Mouse (Mus musculus): ENCODE data around the gene Enpp7. TPM values are rescaled to one million over a fixed set of nuclear protein-coding genes. Genes with fewer than 3 reads are reported as not detected.

Enpp7 gene
- total RNA-seq, 1 experiment: not detected

DNA sequence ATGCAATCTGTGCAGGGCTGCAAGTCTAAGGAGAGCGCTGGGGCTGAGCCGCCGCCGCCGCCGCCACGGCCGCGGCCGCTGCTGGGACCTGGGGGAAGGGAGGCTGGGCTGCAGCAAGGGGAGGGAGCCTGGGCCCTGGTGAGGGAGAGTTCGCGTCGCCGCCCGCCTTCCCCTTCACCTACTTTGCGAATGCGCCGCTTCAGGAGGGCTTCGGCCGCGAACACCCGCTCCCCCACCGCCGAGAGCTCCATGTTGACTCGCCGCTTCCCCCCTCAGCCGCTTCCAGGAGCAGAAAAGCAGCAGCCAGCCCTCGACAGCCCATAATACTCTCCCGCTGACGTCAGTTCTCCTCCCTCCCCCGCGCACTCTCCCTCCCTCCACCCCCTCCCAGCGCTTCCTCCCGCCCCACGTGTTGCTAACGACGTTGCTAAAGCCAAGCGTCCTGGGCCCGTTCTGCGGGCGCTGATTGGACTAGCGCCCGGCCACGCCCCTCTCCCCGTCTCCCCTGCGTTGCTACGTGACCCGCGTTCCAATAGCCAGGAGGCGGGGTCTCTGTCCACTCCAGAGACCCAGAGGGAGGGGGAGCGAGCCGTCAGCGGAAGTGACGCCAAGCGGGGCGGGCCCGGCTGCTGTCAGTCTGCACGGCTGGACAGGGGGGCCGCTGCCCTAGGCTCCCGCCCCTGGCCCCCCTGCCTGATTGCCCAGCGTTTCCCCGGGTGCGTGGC is 52.8 kb downstream of the Enpp7 start, which contains the start of gene Cbx8:
Cbx8 (minus strand) TSS at position 370 of the 725 bp plus-strand sequence.
- 0 out of 2 replicates have a peak, but pooled peaks have one; percentile 63 for TF ChIP-seq HCFC1 (IDR thresholded peaks at IDR 0.05; ENCODE audit: borderline replicate concordance, insufficient read depth, low read length)
- no peak for TF ChIP-seq CHD2 (IDR thresholded peaks at IDR 0.05; ENCODE audit: low read depth, low read length)
- TF ChIP-seq MAFK (IDR thresholded peaks at IDR 0.05; ENCODE audit: insufficient read depth, low read depth, low read length): no peak
- no peak for TF ChIP-seq ZNF384 (IDR thresholded peaks at IDR 0.05; ENCODE audit: low read depth, low read length)
- TF ChIP-seq ZC3H11A (IDR thresholded peaks at IDR 0.05; ENCODE audit: borderline replicate concordance, low read depth, low read length): no peak
- H3K4me1 ChIP-seq (ENCODE audit: control insufficient read depth in 2 of 2, insufficient read depth in 2 of 2, low read length in 2 of 2, poor library complexity in 1 of 2): peaks cover 0 to 8% of the 10 kb centered on the region in 2 experiments; a peak in 1 of 4 replicates

GRCm38 (mm10) chr11:119041325-119041716 is 53.3 kb downstream of the Enpp7 start:
- Histone ChIP-seq H3K4me3 (ENCODE audit: insufficient read depth in 1 of 2, low read depth in 1 of 2, low read length in 2 of 2, poor library complexity in 1 of 2, severe bottlenecking in 1 of 2) (peak overlapping the region; percentile 68 to 76), H3K27ac (ENCODE audit: insufficient read depth, low read depth, low read length, poor library complexity, severe bottlenecking) (no peak overlapping the region), H3K4me1 (ENCODE audit: control insufficient read depth in 2 of 2, insufficient read depth in 2 of 2, low read length in 2 of 2, poor library complexity in 1 of 2) (peaks cover 0 to 8% of the 10 kb centered on the region in 2 experiments; a peak in 1 of 4 replicates), H3K9ac (ENCODE audit: insufficient read depth, low read depth, low read length, poor library complexity, severe bottlenecking) (peak overlapping the region; percentile 45), H3K36me3 (ENCODE audit: control insufficient read depth, insufficient read depth, low read length, poor library complexity, severe bottlenecking) (no peaks in the 10 kb centered on the region), H3K9me3 (ENCODE audit: control insufficient read depth, insufficient read depth, low read depth, low read length) (no peaks in the 10 kb centered on the region)
- in situ Hi-C loops (cut with MboI; ENCODE audit: low sequenced_read_pairs in 2 of 2, unreplicated experiment in 2 of 2): loop anchor here in 1 of 2 experiments (10.0 kb wide), 1 partner anchor 503 kb away; the partner anchor contains the start of gene Nptx1
- TF ChIP-seq ZC3H11A (IDR thresholded peaks at IDR 0.05; ENCODE audit: borderline replicate concordance, low read depth, low read length) (no peak), CHD2 (IDR thresholded peaks at IDR 0.05; ENCODE audit: low read depth, low read length) (no peak), ZNF384 (IDR thresholded peaks at IDR 0.05; ENCODE audit: low read depth, low read length) (no peak), MAFK (IDR thresholded peaks at IDR 0.05; ENCODE audit: insufficient read depth, low read depth, low read length) (no peak), HCFC1 (IDR thresholded peaks at IDR 0.05; ENCODE audit: borderline replicate concordance, insufficient read depth, low read length) (no peak)
- no peak for DNase-seq (ENCODE audit: low read depth, low spot score)

More for the DNA sequence above, 52.8 kb downstream of the Enpp7 start, which contains the start of gene Cbx8:
- H3K9ac ChIP-seq (ENCODE audit: insufficient read depth, low read depth, low read length, poor library complexity, severe bottlenecking): peak within 1 kb of the TSS; percentile 56
- H3K9me3 ChIP-seq (ENCODE audit: control insufficient read depth, insufficient read depth, low read depth, low read length): no peaks in the 10 kb centered on the region
- peak within 1 kb of the TSS; percentile 76 to 81 for H3K4me3 ChIP-seq (ENCODE audit: insufficient read depth in 1 of 2, low read depth in 1 of 2, low read length in 2 of 2, poor library complexity in 1 of 2, severe bottlenecking in 1 of 2)
- in situ Hi-C loops (cut with MboI; ENCODE audit: low sequenced_read_pairs in 2 of 2, unreplicated experiment in 2 of 2): loop anchor here in 1 of 2 experiments (10.0 kb wide), 1 partner anchor 504 kb away; the partner anchor contains the start of gene Nptx1
- peak; percentile 98 for DNase-seq (ENCODE audit: low read depth, low spot score)
- no peak within 1 kb of the TSS for H3K27ac ChIP-seq (ENCODE audit: insufficient read depth, low read depth, low read length, poor library complexity, severe bottlenecking)
- no peaks in the 10 kb centered on the region for H3K36me3 ChIP-seq (ENCODE audit: control insufficient read depth, insufficient read depth, low read length, poor library complexity, severe bottlenecking)

DNA sequence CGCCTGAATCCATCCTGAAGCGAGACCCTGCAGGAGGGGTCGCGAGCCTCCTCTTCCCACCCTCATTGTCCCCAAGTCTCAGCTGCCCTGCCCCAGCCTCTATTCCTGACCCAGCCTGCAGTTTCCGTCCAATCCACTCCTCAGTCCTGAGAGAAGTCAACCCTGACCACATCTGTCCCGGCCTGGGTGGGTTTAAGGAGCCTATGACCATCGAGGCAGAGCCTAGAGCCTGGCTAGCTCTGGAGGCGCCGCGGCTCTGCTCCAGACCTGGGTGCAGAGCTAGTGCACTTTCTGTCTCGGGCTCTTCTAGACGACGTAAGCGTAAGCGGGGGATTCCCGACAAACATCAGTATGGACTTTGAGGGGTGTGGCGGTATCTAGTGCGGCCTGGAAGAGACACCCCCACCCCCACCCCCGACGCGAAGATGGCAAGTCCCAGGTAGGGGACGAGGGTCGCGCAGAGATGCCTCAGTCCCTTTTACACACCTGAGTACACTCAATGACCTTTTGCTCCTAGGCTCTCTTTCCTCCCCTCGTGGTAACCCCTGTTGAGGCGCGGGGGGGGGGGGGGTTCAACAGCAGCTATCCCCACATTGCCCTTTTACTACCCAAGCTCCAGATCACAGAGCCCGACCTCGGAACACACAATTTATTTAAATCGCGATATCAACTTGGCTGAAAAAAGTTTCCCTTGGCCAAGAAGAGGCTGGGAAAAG is 53.9 kb downstream of the Enpp7 start:
- no peak for DNase-seq (ENCODE audit: low read depth, low spot score)
- H3K9me3 ChIP-seq (ENCODE audit: control insufficient read depth, insufficient read depth, low read depth, low read length): no peaks in the 10 kb centered on the region
- H3K4me1 ChIP-seq (ENCODE audit: control insufficient read depth in 2 of 2, insufficient read depth in 2 of 2, low read length in 2 of 2, poor library complexity in 1 of 2): peaks cover 0 to 12% of the 10 kb centered on the region in 2 experiments; a peak in 2 of 4 replicates
- H3K27ac ChIP-seq (ENCODE audit: insufficient read depth, low read depth, low read length, poor library complexity, severe bottlenecking): no peak overlapping the region
- in situ Hi-C loops (cut with MboI; ENCODE audit: low sequenced_read_pairs in 2 of 2, unreplicated experiment in 2 of 2): loop anchor here in 1 of 2 experiments (10.0 kb wide), 1 partner anchor 503 kb away; the partner anchor contains the start of gene Nptx1
- no peaks in the 10 kb centered on the region for H3K36me3 ChIP-seq (ENCODE audit: control insufficient read depth, insufficient read depth, low read length, poor library complexity, severe bottlenecking)
- H3K9ac ChIP-seq (ENCODE audit: insufficient read depth, low read depth, low read length, poor library complexity, severe bottlenecking): no peak overlapping the region
- TF ChIP-seq ZC3H11A (IDR thresholded peaks at IDR 0.05; ENCODE audit: borderline replicate concordance, low read depth, low read length): no peak
- TF ChIP-seq MAFK (IDR thresholded peaks at IDR 0.05; ENCODE audit: insufficient read depth, low read depth, low read length): no peak
- TF ChIP-seq HCFC1 (IDR thresholded peaks at IDR 0.05; ENCODE audit: borderline replicate concordance, insufficient read depth, low read length): no peak
- TF ChIP-seq CHD2 (IDR thresholded peaks at IDR 0.05; ENCODE audit: low read depth, low read length): no peak
- TF ChIP-seq ZNF384 (IDR thresholded peaks at IDR 0.05; ENCODE audit: low read depth, low read length): no peak
- H3K4me3 ChIP-seq (ENCODE audit: insufficient read depth in 1 of 2, low read depth in 1 of 2, low read length in 2 of 2, poor library complexity in 1 of 2, severe bottlenecking in 1 of 2): peak overlapping the region; percentile 68 to 76

Other genes starting within 250 kb of the Enpp7 start
- gene Rbfox3, start 76.6 kb upstream of the Enpp7 start, total RNA-seq (2012; rRNA removed): 0.45 and 0.69 TPM in 2 replicates
- 12.6 and 13.9 TPM in 2 replicates for gene Cbx2, start 34.8 kb downstream of the Enpp7 start, total RNA-seq (2012; rRNA removed)
- 1.1 and 1.2 TPM in 2 replicates for gene Cbx8, start 52.8 kb downstream of the Enpp7 start, total RNA-seq (2012; rRNA removed)
- 0.90 and 1.8 TPM in 2 replicates for gene Cbx4, start 98.0 kb downstream of the Enpp7 start, total RNA-seq (2012; rRNA removed)
- 6.3 and 10.1 TPM in 2 replicates for gene Tbc1d16, start 240.3 kb downstream of the Enpp7 start, total RNA-seq (2012; rRNA removed)
- gene Ccdc40, start 240.4 kb downstream of the Enpp7 start, total RNA-seq (2012; rRNA removed): 6.2 and 6.4 TPM in 2 replicates

All from ES-E14 (cell line).